Mouse (Mus musculus) hindbrain, embryonic 12.5 days (tissue): ENCODE measurements at regions not wholly inside any gene's neighbourhood (a gene's known extent, or its start where the extent isn't known, plus 50 kb on each side); places are given as distances from the start of the nearest gene placed in this dataset.

ENCODE experiments used
- ATAC-seq: fragments of 200-750 bp; cut with Nextera tagmentation; 2 replicates; pipeline ENCODE4 v1.8.0; 2017; ENCODE audit warnings: moderate TSS enrichment; ENCODE audit not compliant: low FRiP score
- H3K27ac ChIP-seq: fragments of 300-500 bp; sonication (generic); 2 replicates; pipeline ENCODE4 v1.5.1; 2016; ENCODE audit warnings: mild to moderate bottlenecking
- H3K27me3 ChIP-seq: fragments of 300-500 bp; sonication (generic); 2 replicates; pipeline ENCODE4 v1.6.1; 2016; ENCODE audit warnings: mild to moderate bottlenecking
- H3K36me3 ChIP-seq: fragments of 300-500 bp; sonication (generic); 2 replicates; pipeline ENCODE4 v1.6.1; 2016; ENCODE audit warnings: mild to moderate bottlenecking
- H3K4me1 ChIP-seq: fragments of 300-500 bp; sonication (generic); 2 replicates; pipeline ENCODE4 v1.6.1; 2016
- H3K4me2 ChIP-seq: fragments of 300-500 bp; sonication (generic); replicated peaks from 2 replicates; pipeline ENCODE4 v1.6.1; 2016; ENCODE audit warnings: mild to moderate bottlenecking
- H3K4me3 ChIP-seq: fragments of 300-500 bp; sonication (generic); 2 replicates; pipeline ENCODE4 v1.5.1; 2016; ENCODE audit warnings: mild to moderate bottlenecking
- H3K9ac ChIP-seq: fragments of 300-500 bp; sonication (generic); 2 replicates; pipeline ENCODE4 v1.6.1; 2016; ENCODE audit warnings: mild to moderate bottlenecking, moderate library complexity
- H3K9me3 ChIP-seq: fragments of 300-500 bp; sonication (generic); replicated peaks from 2 replicates; pipeline ENCODE4 v1.6.1; 2016; ENCODE audit warnings: mild to moderate bottlenecking
- WGBS: fragments of 180-500 bp; shearing (Covaris S2); methylation state at CpG from one replicate; pipeline ENCODE4 v1.1.7; 2016; 5-methylcytosine and 5-hydroxymethylcytosine counted together

DNA sequence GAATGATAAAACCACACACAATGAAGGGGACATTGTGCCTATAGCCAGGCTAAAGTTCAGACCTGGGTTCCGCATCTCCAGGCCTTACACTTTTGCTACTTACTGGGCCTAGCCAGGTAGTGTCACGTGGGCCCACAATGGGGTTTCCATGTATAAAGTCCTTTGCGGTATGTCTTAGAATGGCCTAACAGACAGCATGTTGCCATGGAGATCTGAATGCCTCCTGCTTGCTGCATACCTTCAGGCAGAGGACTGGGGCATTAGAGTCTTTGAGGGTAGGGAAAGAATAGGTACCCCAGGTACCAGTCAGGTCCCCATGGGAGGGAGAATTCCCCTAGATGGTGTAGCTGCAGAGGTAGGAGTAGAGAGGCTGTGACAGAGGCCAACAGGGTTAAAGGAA lies 159.0 kb downstream of the Rplp1 start:
- no peak overlapping the region for H3K4me3 ChIP-seq
- peaks cover 3% of the 10 kb centered on the region; the same call in 1 of the 2 replicates for H3K27me3 ChIP-seq
- WGBS: 83% methylated on average over 3 of the region's 3 CpGs
- peaks cover 4% of the 10 kb centered on the region; the same call in 1 of the 2 replicates for H3K9me3 ChIP-seq
- no peak overlapping the region; the same call in 1 of the 2 replicates for H3K27ac ChIP-seq
- H3K36me3 ChIP-seq: no peaks in the 10 kb centered on the region
- H3K4me2 ChIP-seq: no peak overlapping the region
- no peak overlapping the region for H3K9ac ChIP-seq
- H3K4me1 ChIP-seq: peaks cover 37% of the 10 kb centered on the region
- ATAC-seq: no peak

DNA sequence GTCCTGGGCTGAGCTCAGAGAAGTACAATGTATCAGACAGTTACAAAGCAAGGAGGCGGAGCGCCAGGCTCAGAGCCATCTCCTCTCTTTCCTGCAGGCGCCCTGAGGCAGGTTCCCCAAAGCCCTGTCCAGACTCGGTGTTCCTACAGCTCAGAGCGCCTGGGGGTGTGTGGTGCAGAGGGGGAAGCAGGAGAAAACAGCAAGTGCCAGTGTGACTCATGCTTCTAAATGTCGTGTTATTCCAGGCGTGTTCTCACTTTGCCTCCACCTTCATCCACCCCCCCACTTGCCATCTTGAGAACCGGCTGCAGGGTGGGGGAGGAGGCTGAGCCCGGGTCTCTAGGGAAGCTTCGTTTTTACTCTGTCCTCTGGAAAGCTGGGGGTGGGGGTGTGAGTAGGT lies 160.5 kb downstream of the Rplp1 start:
- H3K4me2 ChIP-seq: 0 out of 2 replicates have a peak overlapping the region, but pooled peaks have one; percentile 12
- H3K27ac ChIP-seq: no peak overlapping the region
- no peaks in the 10 kb centered on the region for H3K36me3 ChIP-seq
- no peaks in the 10 kb centered on the region; the same call in 1 of the 2 replicates for H3K27me3 ChIP-seq
- H3K4me1 ChIP-seq: peaks cover 37% of the 10 kb centered on the region
- WGBS: 39% methylated on average over 9 of the region's 10 CpGs
- H3K9me3 ChIP-seq: peaks cover 4% of the 10 kb centered on the region; the same call in 1 of the 2 replicates
- no peak overlapping the region for H3K9ac ChIP-seq
- H3K4me3 ChIP-seq: no peak overlapping the region
- ATAC-seq: no peak

DNA sequence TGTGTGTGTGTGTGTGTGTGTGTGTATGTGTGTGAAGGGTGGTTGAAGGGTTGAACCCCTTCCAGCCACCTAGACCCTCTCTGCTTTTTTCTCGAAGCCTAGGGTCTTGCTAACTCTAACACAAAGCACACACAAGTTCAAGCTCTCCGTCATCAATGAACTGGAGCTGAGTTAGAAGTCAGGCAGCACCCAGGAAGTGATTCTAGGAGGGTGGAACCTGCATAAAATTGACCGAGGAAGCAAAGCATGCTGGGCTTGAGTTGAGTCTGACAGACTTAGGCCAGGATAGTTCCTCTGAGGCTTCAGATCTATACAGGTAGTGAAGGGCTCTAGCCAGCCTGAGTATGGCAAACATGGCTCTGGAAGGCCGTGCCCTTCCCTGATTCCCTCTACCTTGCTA lies 165.1 kb downstream of the Rplp1 start:
- Histone ChIP-seq H3K9me3 (peaks cover 4% of the 10 kb centered on the region; the same call in 1 of the 2 replicates), H3K4me3 (no peak overlapping the region), H3K27me3 (no peaks in the 10 kb centered on the region; the same call in 1 of the 2 replicates), H3K4me2 (no peak overlapping the region), H3K4me1 (peaks cover 28% of the 10 kb centered on the region), H3K27ac (no peak overlapping the region), H3K9ac (no peak overlapping the region), H3K36me3 (no peaks in the 10 kb centered on the region)
- ATAC-seq: no peak
- WGBS: 87% methylated on average over 4 of the region's 4 CpGs

DNA sequence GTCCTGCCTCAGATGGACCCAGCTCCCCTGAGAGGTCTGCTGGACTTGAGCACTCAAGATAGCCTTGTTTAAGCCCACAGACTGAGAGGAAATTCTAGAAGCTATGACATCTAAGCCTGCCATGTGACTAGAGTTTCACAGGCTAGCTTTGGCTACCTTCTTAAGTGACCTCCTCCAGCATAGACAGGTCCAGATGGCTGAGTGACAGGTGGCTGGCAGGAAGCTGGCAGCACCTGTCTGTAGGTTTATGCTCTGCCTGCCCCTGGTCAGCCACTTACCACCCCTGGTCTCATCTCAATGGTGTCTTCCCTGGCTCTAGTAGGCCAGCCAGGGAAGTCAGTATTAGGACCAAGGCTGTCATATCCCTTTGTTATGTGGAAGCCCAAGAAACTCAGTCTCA lies 165.9 kb downstream of the Rplp1 start:
- H3K27ac ChIP-seq: no peak overlapping the region
- H3K4me2 ChIP-seq: no peak overlapping the region
- H3K4me3 ChIP-seq: no peak overlapping the region
- no peak overlapping the region for H3K9ac ChIP-seq
- ATAC-seq: no peak
- no peaks in the 10 kb centered on the region; the same call in 1 of the 2 replicates for H3K27me3 ChIP-seq
- no peaks in the 10 kb centered on the region for H3K36me3 ChIP-seq
- peaks cover 20% of the 10 kb centered on the region for H3K4me1 ChIP-seq
- H3K9me3 ChIP-seq: peaks cover 4% of the 10 kb centered on the region; the same call in 1 of the 2 replicates

DNA sequence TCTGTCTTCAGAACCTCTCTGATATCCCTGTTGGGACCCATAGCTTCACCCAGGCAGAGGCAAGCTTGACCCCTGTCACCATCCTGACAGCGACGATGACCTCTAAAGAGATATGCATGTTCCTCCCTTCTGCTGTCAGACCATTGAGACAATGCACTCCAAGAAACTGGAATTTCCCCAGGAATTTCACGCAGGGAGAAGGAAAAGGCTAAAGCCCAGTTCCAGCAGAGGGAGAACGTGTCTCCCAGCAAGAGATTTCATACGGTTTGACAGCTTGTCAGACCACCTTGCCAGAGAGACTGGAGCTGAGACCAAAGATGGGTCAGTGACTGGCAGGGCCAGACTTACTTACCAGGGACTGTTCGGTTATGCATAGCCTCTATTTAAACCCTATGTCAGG lies 167.9 kb downstream of the Rplp1 start:
- 53% methylated on average over 6 of the region's 6 CpGs for WGBS

DNA sequence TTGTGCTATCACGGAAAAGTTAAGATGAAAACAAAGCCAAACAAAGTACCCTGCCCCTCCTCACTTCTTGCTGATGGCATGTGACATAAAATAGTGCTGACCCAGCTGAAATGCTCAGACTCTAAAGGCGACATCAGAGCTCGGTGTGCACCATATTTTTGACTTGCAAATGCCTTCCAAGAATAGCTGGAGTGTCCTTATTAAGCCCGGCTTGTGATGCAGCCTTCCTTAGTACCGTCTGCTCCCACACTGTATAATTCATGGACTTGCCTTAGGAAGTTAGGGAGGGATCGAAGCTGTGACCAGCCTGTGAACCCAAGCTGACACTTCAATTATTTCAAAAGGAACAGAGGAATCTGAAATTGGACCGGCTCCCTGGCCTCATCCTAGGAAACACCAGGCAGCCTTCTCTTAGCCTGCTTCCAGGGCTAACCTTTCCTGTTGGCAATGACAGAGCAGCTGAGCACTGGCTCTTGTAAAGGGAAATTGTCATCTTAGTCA lies 169.0 kb downstream of the Rplp1 start:
- Histone ChIP-seq H3K27me3 (no peaks in the 10 kb centered on the region; the same call in 1 of the 2 replicates), H3K27ac (no peak overlapping the region), H3K9ac (no peak overlapping the region), H3K4me1 (peaks cover 16% of the 10 kb centered on the region; the same call in 1 of the 2 replicates), H3K4me3 (no peak overlapping the region), H3K9me3 (0 out of 2 replicates have a peak, but pooled peaks cover under 1% of the 10 kb centered on the region), H3K36me3 (no peaks in the 10 kb centered on the region), H3K4me2 (no peak overlapping the region)
- 27% methylated on average over 7 of the region's 7 CpGs for WGBS
- no peak for ATAC-seq

More for the DNA sequence above, 167.9 kb downstream of the Rplp1 start:
- Histone ChIP-seq H3K4me3 (no peak overlapping the region), H3K36me3 (no peaks in the 10 kb centered on the region), H3K4me2 (no peak overlapping the region), H3K27ac (no peak overlapping the region), H3K4me1 (peaks cover 16% of the 10 kb centered on the region; the same call in 1 of the 2 replicates), H3K27me3 (no peaks in the 10 kb centered on the region; the same call in 1 of the 2 replicates), H3K9ac (no peak overlapping the region), H3K9me3 (peaks cover 4% of the 10 kb centered on the region; the same call in 1 of the 2 replicates)
- no peak for ATAC-seq

DNA sequence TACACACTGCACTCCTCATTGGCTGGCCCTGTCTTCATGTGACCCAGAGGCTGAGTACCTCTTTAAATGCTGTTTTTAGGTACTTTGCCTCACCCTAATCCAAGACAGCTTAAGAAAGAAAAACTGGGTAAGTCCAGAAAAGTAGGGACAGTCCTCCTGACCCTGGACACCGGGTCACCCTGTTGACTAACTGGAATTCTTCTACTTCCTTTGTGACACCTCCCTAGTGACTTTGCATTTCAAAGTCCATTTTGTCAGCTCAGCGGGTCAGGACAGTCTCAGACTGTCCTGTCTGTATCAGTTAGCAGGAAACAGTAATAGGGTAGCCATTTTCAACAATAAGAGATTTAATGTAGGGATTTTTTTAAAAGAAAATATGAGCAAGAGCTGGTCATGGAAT lies 180.8 kb downstream of the Rplp1 start:
- H3K4me1 ChIP-seq: no peaks in the 10 kb centered on the region
- H3K36me3 ChIP-seq: no peaks in the 10 kb centered on the region
- no peak overlapping the region for H3K4me3 ChIP-seq
- H3K27ac ChIP-seq: no peak overlapping the region
- no peaks in the 10 kb centered on the region for H3K27me3 ChIP-seq
- no peak overlapping the region for H3K4me2 ChIP-seq
- 52% methylated on average over 2 of the region's 2 CpGs for WGBS
- no peak for ATAC-seq
- no peak overlapping the region for H3K9ac ChIP-seq
- no peaks in the 10 kb centered on the region for H3K9me3 ChIP-seq

DNA sequence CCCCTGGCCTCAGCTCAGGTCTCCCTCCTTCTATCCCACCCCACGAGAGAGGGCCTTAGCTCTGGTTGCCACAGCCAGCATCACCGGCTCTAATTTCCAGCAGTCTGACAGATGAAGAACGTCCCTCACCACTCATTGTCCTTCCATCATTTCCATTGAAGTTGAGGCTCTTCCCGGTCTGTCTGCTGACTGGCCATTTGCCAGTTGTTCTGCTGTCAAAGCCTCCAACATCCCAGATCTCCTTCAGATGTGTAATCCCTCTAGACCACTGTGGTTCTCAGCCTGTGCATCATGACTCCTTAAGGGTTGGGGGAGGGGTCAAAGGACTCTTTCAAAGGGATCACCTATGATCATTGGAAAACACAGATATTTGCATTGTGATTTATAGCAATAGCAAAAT lies 181.6 kb downstream of the Rplp1 start:
- Histone ChIP-seq H3K4me1 (no peaks in the 10 kb centered on the region), H3K4me2 (no peak overlapping the region), H3K4me3 (no peak overlapping the region), H3K9me3 (no peaks in the 10 kb centered on the region), H3K27ac (no peak overlapping the region), H3K9ac (no peak overlapping the region), H3K36me3 (no peaks in the 10 kb centered on the region), H3K27me3 (no peaks in the 10 kb centered on the region)
- WGBS: 77% methylated on average over 4 of the region's 4 CpGs
- no peak for ATAC-seq

DNA sequence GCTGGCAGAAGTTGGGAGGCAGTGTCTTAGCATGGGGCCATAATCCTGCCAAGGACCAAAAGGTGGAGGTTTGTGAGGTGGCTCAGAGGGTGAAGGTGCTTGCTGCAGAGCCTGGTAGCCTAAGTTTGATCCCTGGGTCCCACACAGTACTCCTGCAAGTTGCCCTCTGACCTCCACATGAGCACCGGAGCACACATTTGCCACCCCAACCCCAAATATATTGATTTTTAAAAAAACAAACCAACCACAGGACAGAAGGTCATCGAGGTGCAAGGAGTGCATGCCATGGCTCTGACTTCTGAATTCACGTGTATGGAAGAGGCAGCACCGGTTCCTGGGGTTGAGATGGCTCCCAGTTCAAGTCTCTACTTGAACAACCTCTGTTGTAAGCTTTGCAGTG lies 186.2 kb downstream of the Rplp1 start:
- Histone ChIP-seq H3K27ac (no peak overlapping the region), H3K4me1 (no peaks in the 10 kb centered on the region), H3K27me3 (no peaks in the 10 kb centered on the region), H3K9ac (no peak overlapping the region), H3K9me3 (no peaks in the 10 kb centered on the region), H3K4me2 (no peak overlapping the region), H3K36me3 (no peaks in the 10 kb centered on the region), H3K4me3 (no peak overlapping the region)
- no peak for ATAC-seq
- 83% methylated on average over 4 of the region's 4 CpGs for whole genome bisulfite sequencing

DNA sequence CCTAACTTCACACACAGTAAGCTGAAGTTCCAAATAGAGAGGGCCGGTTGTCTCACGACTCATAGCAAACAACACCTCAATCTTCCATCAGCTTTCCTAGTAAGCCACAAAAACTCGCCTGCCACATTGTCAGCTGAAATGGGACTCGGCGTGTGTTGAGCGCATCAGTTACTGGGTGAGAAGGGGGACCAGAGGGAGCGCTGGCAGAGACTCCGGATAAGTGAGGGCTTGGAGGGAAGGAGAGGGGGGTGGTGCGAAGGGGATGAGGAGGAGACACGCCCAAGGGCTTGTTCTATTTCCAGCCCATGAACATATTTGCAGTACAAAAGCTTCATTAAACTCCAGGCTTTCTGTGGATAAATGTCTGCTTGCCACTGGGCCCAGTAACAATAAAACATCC lies 186.7 kb downstream of the Rplp1 start:
- Histone ChIP-seq H3K4me2 (no peak overlapping the region), H3K4me3 (no peak overlapping the region), H3K27me3 (no peaks in the 10 kb centered on the region), H3K9me3 (no peaks in the 10 kb centered on the region), H3K36me3 (no peaks in the 10 kb centered on the region), H3K4me1 (no peaks in the 10 kb centered on the region), H3K9ac (no peak overlapping the region), H3K27ac (no peak overlapping the region)
- ATAC-seq: no peak
- 75% methylated on average over 10 of the region's 10 CpGs for WGBS

- H3K4me3 ChIP-seq: no peak overlapping the region
- H3K36me3 ChIP-seq: no peaks in the 10 kb centered on the region
- H3K4me1 ChIP-seq: peaks cover 18% of the 10 kb centered on the region
- WGBS: 89% methylated on average over 2 of the region's 2 CpGs
- no peak for ATAC-seq
- H3K4me2 ChIP-seq: no peak overlapping the region
- H3K9me3 ChIP-seq: no peaks in the 10 kb centered on the region
- H3K9ac ChIP-seq: no peak overlapping the region
- no peak overlapping the region for H3K27ac ChIP-seq
- peaks cover 10% of the 10 kb centered on the region; the same call in 1 of the 2 replicates for H3K27me3 ChIP-seq
Observed at GRCm38 (mm10) chr9:61724070-61724469, 190.3 kb downstream of the Rplp1 start.

GRCm38 (mm10) chr9:61723021-61723581 lies 191.2 kb downstream of the Rplp1 start:
- Histone ChIP-seq H3K4me2 (no peak overlapping the region), H3K4me3 (no peak overlapping the region), H3K36me3 (no peaks in the 10 kb centered on the region), H3K9ac (no peak overlapping the region), H3K27me3 (peaks cover 10% of the 10 kb centered on the region; the same call in 1 of the 2 replicates), H3K27ac (no peak overlapping the region), H3K9me3 (no peaks in the 10 kb centered on the region), H3K4me1 (peaks cover 18% of the 10 kb centered on the region)
- ATAC-seq: no peak
- 86% methylated on average over 8 of the region's 8 CpGs for whole genome bisulfite sequencing

DNA sequence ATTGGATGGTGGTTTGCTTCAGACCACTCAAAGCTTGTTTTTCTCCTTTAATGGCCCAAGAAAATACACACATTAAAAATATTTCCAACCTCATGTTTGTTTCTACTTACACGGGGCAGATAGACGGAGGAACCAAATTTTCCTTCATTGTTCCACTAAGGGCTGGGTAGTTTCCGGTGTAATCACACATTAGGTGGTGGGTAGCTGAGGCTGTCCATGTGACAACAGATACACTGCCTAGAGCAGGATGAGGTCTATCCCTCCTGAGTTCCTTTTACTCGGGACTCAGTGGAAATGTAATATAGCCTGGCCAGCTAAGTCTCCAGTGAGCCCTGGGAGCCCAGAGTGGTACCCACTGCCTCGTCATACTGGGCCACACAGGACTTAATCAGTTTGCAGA lies 192.5 kb downstream of the Rplp1 start:
- WGBS: 88% methylated on average over 5 of the region's 5 CpGs

More for the DNA sequence above, 192.5 kb downstream of the Rplp1 start:
- no peaks in the 10 kb centered on the region for H3K36me3 ChIP-seq
- H3K4me2 ChIP-seq: no peak overlapping the region
- H3K9me3 ChIP-seq: no peaks in the 10 kb centered on the region
- H3K4me1 ChIP-seq: peaks cover 21% of the 10 kb centered on the region
- H3K9ac ChIP-seq: no peak overlapping the region
- H3K27me3 ChIP-seq: peaks cover 16% of the 10 kb centered on the region
- H3K27ac ChIP-seq: no peak overlapping the region
- ATAC-seq: no peak
- H3K4me3 ChIP-seq: no peak overlapping the region
